Comparison of ENCODE assay signal across 22 mouse cellular contexts in the genomic region with DNA sequence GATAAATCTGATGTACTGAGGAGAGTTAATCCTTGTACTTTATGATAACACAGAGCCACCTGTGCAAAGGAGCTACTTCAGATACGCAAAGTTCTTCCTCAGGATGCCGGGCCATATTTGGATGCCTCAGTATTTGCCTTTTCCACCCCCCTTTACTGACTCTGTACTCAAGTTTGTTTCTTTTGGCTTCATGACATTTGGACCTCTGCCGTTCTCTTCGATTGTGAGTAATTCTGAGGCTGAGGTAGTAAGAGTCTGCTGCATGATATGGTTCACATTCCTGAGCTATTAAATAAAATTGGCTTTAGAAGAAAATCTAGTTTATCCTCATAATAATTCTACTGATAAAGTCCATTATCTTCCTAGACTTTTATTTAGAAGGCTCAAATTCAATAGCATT. TPM values are rescaled to one million over a fixed set of nuclear protein-coding genes. Genes with fewer than 3 reads are reported as not detected.
A peak's percentile ranks its signal among the peaks of the same experiment; 100 is the strongest.
DNase-seq lines count a peak whose midpoint lies in the region; TF ChIP-seq lines count a peak whose summit lies in the region.
"Had no signal": no experiment of that assay in that cellular context is flagged by ENCODE, and none has a peak within 500 bp of the region (broad histone marks: within the 10 kb centered on the region; RNA-seq: fewer than 3 reads in every experiment).

No protein-coding gene starts in this region.

- no peaks in the 10 kb centered on the region for H3K27me3 ChIP-seq in heart, adult 2 months (ENCODE audit: control insufficient read depth, insufficient read depth, low read length)
- H3K27me3 ChIP-seq: embryonic facial prominence, embryonic 13.5 days; forebrain, embryonic 15.5 days; heart, embryonic 12.5 days; hindbrain, embryonic 13.5 days had no signal

- WGBS in heart, adult 2 months = 52% methylated on average over 4 of the region's 4 CpGs

- H3K4me1 ChIP-seq in heart, adult 2 months (ENCODE audit: control insufficient read depth, insufficient read depth, low read length) = no peaks in the 10 kb centered on the region
- H3K4me1 ChIP-seq: embryonic facial prominence, embryonic 13.5 days; forebrain, embryonic 10.5 days; heart, embryonic 12.5 days; hindbrain, embryonic 13.5 days had no signal

- no peak overlapping the region for H3K9ac ChIP-seq in heart, adult 2 months (ENCODE audit: low read depth, low read length)
- H3K9ac ChIP-seq: embryonic facial prominence, embryonic 13.5 days; forebrain, embryonic 15.5 days; heart, embryonic 12.5 days; hindbrain, embryonic 13.5 days had no signal

- no peak overlapping the region for H3K4me3 ChIP-seq in heart, adult 2 months
- H3K4me3 ChIP-seq: embryonic facial prominence, embryonic 13.5 days; forebrain, embryonic 10.5 days; forebrain, embryonic 15.5 days; heart, embryonic 12.5 days; hindbrain, embryonic 13.5 days had no signal

- no peak for TF ChIP-seq EP300 in heart, adult 2 months (IDR thresholded peaks at IDR 0.05; ENCODE audit: insufficient read depth, low read depth, low read length)

- peak; percentile 29 to 45 for DNase-seq in heart, postnatal 10 days
- no peak for DNase-seq in heart, adult 2 months
- peak; percentile 3 for DNase-seq in lung, postnatal 36 days
- DNase-seq in lung, postnatal 25 days (ENCODE audit: low spot score) = no peak
- DNase-seq in NIH3T3 (ENCODE audit: low read depth) = peak; percentile 91
- DNase-seq in thymus, postnatal 0 days (ENCODE audit: low spot score) = no peak
- no peak for DNase-seq in adrenal gland, postnatal 4 days (ENCODE audit: low spot score in 2 of 2)
- DNase-seq: adrenal gland, adult 2 months; adrenal gland, postnatal 25 days; B cell, adult 2 months; cerebellum, adult 2 months; gastrocnemius, postnatal 36 days; kidney, adult 11 months had no signal

- H3K36me3 ChIP-seq in heart, adult 2 months (ENCODE audit: control insufficient read depth, insufficient read depth, low read length) = no peaks in the 10 kb centered on the region
- H3K36me3 ChIP-seq: embryonic facial prominence, embryonic 13.5 days; forebrain, embryonic 10.5 days; forebrain, embryonic 15.5 days; G1E; heart, embryonic 12.5 days; hindbrain, embryonic 13.5 days had no signal

- TF ChIP-seq POLR2A in heart, adult 2 months (IDR thresholded peaks at IDR 0.05; ENCODE audit: insufficient read depth, low read depth, low read length) = no peak

- intact Hi-C loops in heart, postnatal 10 days (cut with DNase I) = no loop called here
- intact Hi-C loops in heart, adult 2 months (cut with DNase I) = no loop called here

- no peak overlapping the region for H3K27ac ChIP-seq in heart, adult 2 months
- H3K27ac ChIP-seq: embryonic facial prominence, embryonic 13.5 days; forebrain, embryonic 10.5 days; forebrain, embryonic 15.5 days; hindbrain, embryonic 13.5 days; hindbrain, postnatal 0 days had no signal

- no peak for TF ChIP-seq CTCF in heart, adult 2 months (IDR thresholded peaks at IDR 0.05)

- H3K79me2 ChIP-seq in heart, adult 2 months (replicated peaks; ENCODE audit: control insufficient read depth, insufficient read depth, low read length) = no peaks in the 10 kb centered on the region

RNA-seq across cellular contexts. Expression of a gene that starts 26.7 kb away (rescaled TPM):
- total RNA-seq in heart, postnatal 10 days (2021) = under 1 TPM in 1 of 2 experiments, not detected in 1; 0.15 TPM
- total RNA-seq in heart, adult 2 months (2021) = under 1 TPM in 1 of 2 experiments, not detected in 1; 0.09 TPM
- under 0.01 TPM in 1 of 2 replicates, not detected in the other for polyA plus RNA-seq in heart, adult 2 months (2012; rRNA removed)
- polyA plus RNA-seq in thymus, postnatal 0 days (2015; fragmentation: Nextera tagmentation; extraction: Ambion mirVana) = 0.04 and 0.09 TPM in 2 replicates
- total RNA-seq in adrenal gland, postnatal 4 days (2021) = 10 to 100 TPM; 19.8 to 20.5 TPM
- total RNA-seq: common myeloid progenitor, adult 5-6 weeks had no signal
- polyA plus RNA-seq: CD4-positive, CD25-positive, alpha-beta regulatory T cell, adult 4 months; G1E had no signal

Comparison
In these comparisons a context has a peak if more than half of its experiments do, and no peak if none do; other contexts are left out.
1. DNase-seq: peak in heart, postnatal 10 days (2 of 2), lung, postnatal 36 days (single experiment) and NIH3T3 (single experiment); none in heart, adult 2 months (0 of 2), lung, postnatal 25 days (single experiment), thymus, postnatal 0 days (single experiment) and adrenal gland, postnatal 4 days (0 of 2).
2. RNA of a gene that starts 26.7 kb away (total RNA-seq): 19.8 to 20.5 TPM in adrenal gland, postnatal 4 days; 0.15 TPM in heart, postnatal 10 days and 0.09 TPM in heart, adult 2 months; every median in the first group is over 10 times any median in the second.